8 mouse cellular contexts compared by ENCODE assay signal in the genomic region with DNA sequence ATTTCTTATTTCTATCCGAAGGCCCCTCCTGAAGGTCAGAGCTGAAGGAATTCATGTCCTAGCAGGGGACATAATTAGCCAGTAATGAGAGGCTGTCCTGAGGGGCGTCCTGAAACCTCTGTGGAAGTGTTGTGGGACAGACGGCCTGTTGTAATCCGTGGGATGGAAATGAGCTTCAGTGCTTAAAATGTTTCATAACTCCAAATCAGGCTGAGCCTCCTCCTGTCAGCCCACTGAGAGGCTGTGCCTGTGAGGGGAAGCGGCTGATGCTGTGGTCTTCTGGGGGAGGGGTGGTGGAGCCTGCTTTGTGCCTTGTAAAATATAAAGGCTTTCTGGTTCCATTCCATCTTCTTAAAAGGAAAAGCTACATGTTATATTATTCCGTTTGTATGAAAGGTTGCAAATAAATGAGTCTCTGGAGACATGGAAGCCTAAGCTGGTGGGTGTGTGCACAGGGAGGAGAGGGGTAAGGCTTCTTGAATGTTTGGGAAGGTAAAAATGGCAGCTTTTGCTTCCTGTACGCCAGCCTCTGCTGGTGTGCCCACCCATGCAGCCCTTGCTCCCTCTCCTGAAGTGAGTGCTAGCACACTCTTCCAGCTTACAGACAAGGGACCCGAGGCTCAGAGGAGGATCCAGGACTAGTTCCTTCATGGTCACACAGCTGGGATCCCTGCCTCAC.
DNase-seq lines count a peak whose midpoint lies in the region; ATAC-seq lines count a peak whose summit lies in the region.

No protein-coding gene starts in this region.

- H3K4me1 ChIP-seq in forebrain, embryonic 10.5 days = peaks cover 11% of the 10 kb centered on the region
- no peaks in the 10 kb centered on the region for H3K4me1 ChIP-seq in forebrain, embryonic 15.5 days
- H3K4me1 ChIP-seq in liver, embryonic 11.5 days (replicated peaks; ENCODE audit: control insufficient read depth, insufficient read depth, low read length) = peaks cover 13% of the 10 kb centered on the region; the same call in 1 of the 2 replicates
- H3K4me1 ChIP-seq in liver, embryonic 12.5 days = peaks cover 13% of the 10 kb centered on the region

- H3K9me3 ChIP-seq in forebrain, embryonic 10.5 days = no peaks in the 10 kb centered on the region
- H3K9me3 ChIP-seq in forebrain, embryonic 15.5 days = no peaks in the 10 kb centered on the region
- no peaks in the 10 kb centered on the region for H3K9me3 ChIP-seq in liver, embryonic 11.5 days (ENCODE audit: control insufficient read depth, low read length)
- no peaks in the 10 kb centered on the region for H3K9me3 ChIP-seq in liver, embryonic 12.5 days (replicated peaks)

- H3K27ac ChIP-seq in forebrain, embryonic 10.5 days = peak overlapping the region; percentile 21; the same call in 1 of the 2 replicates
- no peak overlapping the region for H3K27ac ChIP-seq in forebrain, embryonic 15.5 days (replicated peaks)
- H3K27ac ChIP-seq in liver, embryonic 11.5 days (ENCODE audit: low read depth, low read length) = peak overlapping the region; percentile 6; the same call in 1 of the 2 replicates
- no peak overlapping the region for H3K27ac ChIP-seq in liver, embryonic 12.5 days

- WGBS in forebrain, embryonic 10.5 days = 65% methylated on average over 8 of the region's 8 CpGs
- 42% methylated on average over 8 of the region's 8 CpGs for WGBS in forebrain, embryonic 15.5 days
- 58% methylated on average over 8 of the region's 8 CpGs for WGBS in liver, embryonic 11.5 days
- 48% methylated on average over 8 of the region's 8 CpGs for WGBS in liver, embryonic 12.5 days (ENCODE audit: insufficient replicate concordance)

- H3K9ac ChIP-seq in forebrain, embryonic 15.5 days (replicated peaks) = no peak overlapping the region
- no peak overlapping the region for H3K9ac ChIP-seq in liver, embryonic 11.5 days (ENCODE audit: low read depth, low read length)
- H3K9ac ChIP-seq in liver, embryonic 12.5 days = no peak overlapping the region

- H3K4me3 ChIP-seq in forebrain, embryonic 10.5 days = no peak overlapping the region
- H3K4me3 ChIP-seq in forebrain, embryonic 15.5 days = no peak overlapping the region
- no peak overlapping the region for H3K4me3 ChIP-seq in liver, embryonic 11.5 days (ENCODE audit: low read depth, low read length)
- no peak overlapping the region for H3K4me3 ChIP-seq in liver, embryonic 12.5 days

- no peaks in the 10 kb centered on the region for H3K27me3 ChIP-seq in forebrain, embryonic 10.5 days (ENCODE audit: poor library complexity, severe bottlenecking)
- no peaks in the 10 kb centered on the region for H3K27me3 ChIP-seq in forebrain, embryonic 15.5 days
- H3K27me3 ChIP-seq in liver, embryonic 11.5 days (replicated peaks; ENCODE audit: control insufficient read depth, insufficient read depth, low read length) = no peaks in the 10 kb centered on the region
- no peaks in the 10 kb centered on the region for H3K27me3 ChIP-seq in liver, embryonic 12.5 days (replicated peaks)

- ATAC-seq in forebrain, embryonic 15.5 days (replicated peaks) = no peak
- 0 out of 2 replicates have a peak, but pooled peaks have one; percentile 10 for ATAC-seq in liver, embryonic 11.5 days (replicated peaks; ENCODE audit: low FRiP score)
- no peak; the same call in 1 of the 2 replicates for ATAC-seq in liver, embryonic 12.5 days

- no peaks in the 10 kb centered on the region for H3K36me3 ChIP-seq in forebrain, embryonic 10.5 days (replicated peaks)
- H3K36me3 ChIP-seq in forebrain, embryonic 15.5 days = no peaks in the 10 kb centered on the region
- no peaks in the 10 kb centered on the region for H3K36me3 ChIP-seq in liver, embryonic 11.5 days (ENCODE audit: control insufficient read depth, insufficient read depth, low read length)
- no peaks in the 10 kb centered on the region for H3K36me3 ChIP-seq in liver, embryonic 12.5 days

- no peak overlapping the region for H3K4me2 ChIP-seq in forebrain, embryonic 15.5 days (replicated peaks)
- no peak overlapping the region for H3K4me2 ChIP-seq in liver, embryonic 11.5 days
- no peak overlapping the region for H3K4me2 ChIP-seq in liver, embryonic 12.5 days

- no peak for DNase-seq in forebrain, embryonic 10.5 days (ENCODE audit: extremely low spot score, low spot score)
- DNase-seq in liver, embryonic 11.5 days (ENCODE audit: low spot score) = no peak
- peak; percentile 62 for DNase-seq in layer of hippocampus, adult 9-11 months
- DNase-seq in retina, postnatal 1 day = peak; percentile 41
- no peak for DNase-seq in T-cell, adult 2 months (ENCODE audit: low spot score)
- DNase-seq in urinary bladder, adult 2 months (ENCODE audit: low spot score) = no peak

Comparison
In these comparisons a context has a peak if more than half of its experiments do, and no peak if none do; other contexts are left out.
1. H3K27ac ChIP-seq: peak in forebrain, embryonic 10.5 days (single experiment) and liver, embryonic 11.5 days (single experiment); none in forebrain, embryonic 15.5 days (single experiment) and liver, embryonic 12.5 days (single experiment).
2. DNase-seq: peak in layer of hippocampus, adult 9-11 months (single experiment) and retina, postnatal 1 day (single experiment); none in forebrain, embryonic 10.5 days (single experiment), liver, embryonic 11.5 days (single experiment), T-cell, adult 2 months (single experiment) and urinary bladder, adult 2 months (single experiment).